Mouse (Mus musculus): ENCODE results near the gene Pdia5.

- TF ChIP-seq CTCF (IDR thresholded peaks at IDR 0.05; ENCODE audit: low read depth) (no peak), EP300 (IDR thresholded peaks at IDR 0.05; ENCODE audit: low read depth) (no peak)
Observed at GRCm38 (mm10) chr16:35455822-35456221, 34.9 kb downstream of the Pdia5 start.

All from heart, postnatal 0 days (tissue).